Mouse (Mus musculus) ES-E14 (cell line): ENCODE results near the gene E130309D02Rik.

Experiments used
- CHD2 ChIP-seq: IDR thresholded peaks from 2 replicates; pipeline ENCODE4 v1.6.1; 2014; ENCODE audit warnings: mild to moderate bottlenecking, low read depth, low read length, inconsistent platforms
- MAFK ChIP-seq: IDR thresholded peaks from 2 replicates; pipeline ENCODE4 v1.6.1; 2014; ENCODE audit warnings: mild to moderate bottlenecking, low read depth, low read length, inconsistent platforms; ENCODE audit not compliant: insufficient read depth
- ZNF384 ChIP-seq: IDR thresholded peaks from 2 replicates; pipeline ENCODE4 v1.6.1; 2012; ENCODE audit warnings: low read depth, low read length, inconsistent platforms

GRCm38 (mm10) chr5:143317288-143317610, 2.1 kb upstream of the E130309D02Rik start:
- no peak for TF ChIP-seq CHD2
- no peak for TF ChIP-seq ZNF384
- no peak for TF ChIP-seq MAFK
